Mouse (Mus musculus) heart, postnatal 25 days (tissue): ENCODE measurements around the gene Recql5. TPM values are rescaled to one million over a fixed set of nuclear protein-coding genes. Genes with fewer than 3 reads are reported as not detected.

ENCODE experiments used
- DNase-seq: peaks from one replicate; pipeline ENCODE4 v3.0.0; 2022; ENCODE audit warnings: low spot score
- intact Hi-C: fragments of 180-260 bp; cut with DNase I; formaldehyde crosslinking; loops from one replicate; pipeline ENCODE4 v1.15.1; 2025
- total RNA-seq, 2 experiments: library from RNA; stranded (reverse); gene quantifications; 2 replicates each; pipeline ENCODE4 v1.2.3; 2021

Recql5 gene
- 1 to 10 TPM; 7.3 to 8.8 TPM for total RNA-seq

DNA sequence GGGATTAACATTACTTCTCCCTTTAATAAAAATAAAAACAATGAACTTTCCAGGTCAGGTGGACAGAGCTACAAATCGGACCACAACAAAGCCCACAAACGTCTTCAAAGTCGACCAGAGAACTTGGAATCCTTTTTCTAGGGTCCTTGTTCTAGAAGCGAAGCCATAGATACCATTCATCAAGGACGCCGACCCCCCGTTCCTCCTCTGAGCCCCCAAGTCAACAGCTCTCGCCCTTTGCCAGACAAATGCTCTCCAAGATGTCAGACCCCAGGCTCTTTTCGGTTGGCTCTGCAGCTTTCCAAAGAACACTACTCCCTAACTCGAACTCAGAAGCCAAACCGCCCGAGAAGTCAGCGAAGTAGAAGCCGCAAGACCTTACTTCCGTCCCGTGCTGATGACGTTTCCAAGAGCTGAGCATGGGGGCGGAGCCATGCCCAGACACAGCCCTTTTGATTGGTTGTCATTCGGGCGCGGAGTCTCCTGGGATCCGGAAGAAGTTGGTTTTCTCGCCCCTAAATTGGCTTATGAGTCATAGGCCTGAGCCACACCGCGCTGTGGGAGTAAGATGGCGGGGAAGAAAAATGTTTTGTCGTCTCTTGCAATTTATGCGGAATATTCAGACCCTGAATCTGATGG, at the start of gene Recql5, which contains the start of gene Sap30bp:
Recql5 (minus strand) TSS at position 370 of the 639 bp plus-strand sequence.
Sap30bp (plus strand) TSS at position 175 of the 639 bp plus-strand sequence.
- intact Hi-C loops, result no loop called here
- DNase-seq, result peak; percentile 92

DNA sequence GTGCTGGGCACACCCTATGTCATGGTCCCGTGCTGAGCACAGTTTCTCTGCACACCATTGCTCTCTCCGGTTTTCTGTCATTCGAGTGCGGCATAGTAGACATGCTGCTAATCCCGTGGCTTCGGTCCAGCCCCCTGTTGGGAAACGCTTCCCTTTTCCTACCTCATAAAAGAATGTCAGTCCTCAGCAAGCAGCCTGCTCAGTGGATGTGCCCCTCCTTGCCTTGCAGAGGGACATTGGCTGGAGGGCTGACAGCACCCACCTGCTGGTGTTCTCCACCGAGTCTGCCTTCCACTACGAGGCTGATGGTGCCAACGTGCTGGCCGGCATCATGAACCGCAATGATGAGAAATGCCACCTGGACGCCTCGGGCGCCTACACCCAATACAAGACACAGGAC, 49.2 kb upstream of the Recql5 start:
- intact Hi-C loops, result no loop called here
- no peak for DNase-seq

GRCm38 (mm10) chr11:115975544-115975943, 42.3 kb upstream of the Recql5 start:
- intact Hi-C loops, result no loop called here
- DNase-seq, result no peak

- intact Hi-C loops, result no loop called here
- DNase-seq, result no peak
These were observed 41.8 kb upstream of the Recql5 start for GRCm38 (mm10) chr11:115975083-115975420.

DNA sequence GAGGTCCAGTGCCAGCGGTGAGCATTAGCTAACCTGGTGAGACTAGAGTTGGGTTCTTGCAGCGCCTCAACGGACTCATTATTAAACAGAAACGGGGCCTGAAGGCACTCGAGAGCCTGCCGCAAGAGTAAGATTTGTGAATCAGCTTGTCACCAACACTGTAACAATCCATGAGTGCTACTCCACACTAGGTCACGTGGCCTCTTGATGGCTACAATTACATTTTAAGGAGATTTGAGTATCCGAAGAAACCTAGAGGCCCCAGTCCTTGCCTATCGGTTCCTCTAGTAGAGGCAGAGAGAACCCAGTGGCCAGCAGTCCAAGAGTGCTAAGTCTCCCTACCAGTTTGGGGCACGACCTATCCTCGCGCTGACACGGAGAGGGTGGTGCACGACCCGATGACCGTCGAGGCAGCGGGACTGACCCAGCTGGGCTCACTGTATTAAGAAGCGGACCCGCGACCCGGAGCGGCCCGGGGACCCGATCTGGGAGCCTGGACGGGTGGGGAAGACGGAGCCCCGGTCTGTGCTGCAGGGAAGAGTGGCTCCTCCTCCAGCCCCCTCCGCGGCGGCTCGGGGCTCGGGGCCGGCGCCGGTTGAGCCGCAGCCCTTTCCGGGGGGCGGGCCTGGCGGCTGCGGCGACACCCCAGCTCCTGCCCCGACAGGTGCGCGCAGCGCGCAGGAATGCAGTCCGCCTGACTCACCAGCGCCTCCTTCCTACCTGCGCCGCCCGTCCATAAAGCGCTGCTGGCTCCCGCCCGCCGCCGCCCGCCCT, 41.2 kb upstream of the Recql5 start, which contains the start of gene Itgb4:
Itgb4 (plus strand) TSS at position 401 of the 774 bp plus-strand sequence.
- intact Hi-C loops, result no loop called here
- no peak for DNase-seq

DNA sequence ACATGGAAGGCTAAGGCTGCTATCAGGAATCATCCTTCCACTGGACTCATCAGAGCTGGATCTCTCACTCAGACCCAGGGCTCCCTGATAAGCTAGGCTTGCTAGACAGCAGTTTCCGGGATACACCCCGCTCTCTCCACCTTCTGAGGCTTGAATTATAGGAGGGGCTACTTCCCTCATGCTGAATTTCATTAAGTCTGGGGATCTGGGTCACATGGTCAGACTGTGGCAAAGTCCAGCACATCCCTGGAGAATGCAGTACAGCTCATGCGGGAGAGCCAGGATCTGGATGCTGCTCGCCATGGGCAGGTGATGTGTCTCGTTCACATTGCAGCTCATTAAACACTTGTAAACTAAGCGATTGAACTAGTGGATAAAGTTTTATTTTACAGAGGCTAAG, 37.7 kb upstream of the Recql5 start:
- intact Hi-C loops, result no loop called here
- no peak for DNase-seq

GRCm38 (mm10) chr11:115970006-115970673, 36.9 kb upstream of the Recql5 start:
- intact Hi-C loops, result no loop called here

DNA sequence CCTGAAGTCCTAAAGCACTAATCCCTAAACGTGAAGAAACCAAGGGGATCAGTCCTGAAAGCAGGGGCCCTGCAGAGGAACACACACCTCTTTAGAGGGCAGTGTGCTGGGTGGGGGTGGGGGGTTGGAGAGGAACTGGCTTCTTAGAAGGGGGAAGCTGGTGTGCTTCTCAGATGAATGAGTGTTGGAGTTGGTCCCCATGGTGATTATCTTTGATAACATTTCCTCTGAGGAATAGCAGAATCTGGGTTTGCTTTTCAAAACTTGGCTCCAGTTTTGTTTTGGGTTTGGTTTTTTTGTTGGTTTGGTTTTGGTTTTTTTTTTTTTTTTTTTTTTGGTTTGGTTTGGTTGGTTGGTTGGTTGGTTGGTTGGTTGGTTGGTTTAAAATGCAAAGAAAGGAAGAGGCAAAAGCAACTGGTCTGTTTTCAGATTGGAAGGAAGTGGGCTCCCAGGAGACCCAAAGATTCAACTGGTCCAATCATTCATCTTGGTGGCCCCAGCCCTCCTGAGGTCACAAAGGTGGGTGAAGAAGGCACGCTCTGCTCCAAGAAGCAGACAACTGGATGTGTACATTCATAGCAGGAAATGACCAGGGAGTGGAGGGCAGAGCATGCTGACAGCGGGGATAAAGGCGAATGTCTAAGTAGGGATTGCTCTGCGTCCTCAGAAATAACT, 35.6 kb upstream of the Recql5 start:
- no peak for DNase-seq

More at GRCm38 (mm10) chr11:115970006-115970673, 36.9 kb upstream of the Recql5 start:
- DNase-seq, result no peak

GRCm38 (mm10) chr11:115964977-115965604, 31.8 kb upstream of the Recql5 start:
- DNase-seq, result peak; percentile 61
- intact Hi-C loops, result no loop called here

More for the DNA sequence above, 35.6 kb upstream of the Recql5 start:
- intact Hi-C loops, result no loop called here

GRCm38 (mm10) chr11:115962651-115963412, 29.6 kb upstream of the Recql5 start:
- DNase-seq, result no peak
- intact Hi-C loops, result no loop called here

DNA sequence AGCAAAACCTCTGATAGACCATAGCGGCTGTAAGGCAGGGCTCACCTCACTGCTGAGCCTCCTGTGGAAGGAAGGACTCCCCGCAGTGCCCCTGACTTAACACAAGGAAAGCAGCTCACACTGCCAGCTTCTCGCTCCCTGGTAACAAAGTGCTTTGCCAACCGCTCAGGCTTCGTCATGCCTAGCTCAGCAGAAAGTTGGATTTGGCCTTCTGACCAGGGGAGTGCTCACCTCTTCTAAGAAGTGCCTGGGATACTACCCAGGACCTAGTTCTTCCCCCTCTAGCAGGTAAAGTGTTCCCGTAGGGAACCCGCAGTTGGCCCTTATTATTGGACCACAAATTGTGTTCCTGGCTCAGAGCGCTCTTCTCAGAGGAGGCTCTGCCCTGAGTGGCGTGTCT, 25.7 kb upstream of the Recql5 start:
- intact Hi-C loops, result no loop called here
- DNase-seq, result no peak

DNA sequence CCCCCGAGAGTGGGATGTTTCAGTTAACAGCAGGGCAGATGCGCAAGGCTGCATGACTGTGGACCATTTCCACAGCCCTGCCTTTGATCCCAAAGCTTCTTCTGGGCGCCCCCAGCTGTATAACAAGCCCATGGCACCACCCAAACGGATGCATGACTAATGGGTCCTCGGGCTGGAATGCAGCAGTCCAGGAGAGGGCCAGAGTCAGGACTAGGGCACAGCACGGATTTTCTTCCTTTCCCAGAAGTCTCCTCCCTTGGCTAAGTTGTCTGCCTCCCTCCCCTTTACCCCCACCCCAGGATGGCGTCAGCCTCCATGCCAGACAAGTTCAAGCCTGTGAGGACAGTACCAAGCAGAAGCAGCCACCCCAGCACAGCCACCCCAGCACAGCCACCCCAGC, 24.7 kb upstream of the Recql5 start:
- no peak for DNase-seq
- intact Hi-C loops, result no loop called here

- no peak for DNase-seq
- intact Hi-C loops, result no loop called here
These were observed 23.2 kb upstream of the Recql5 start for GRCm38 (mm10) chr11:115956453-115956852.

DNA sequence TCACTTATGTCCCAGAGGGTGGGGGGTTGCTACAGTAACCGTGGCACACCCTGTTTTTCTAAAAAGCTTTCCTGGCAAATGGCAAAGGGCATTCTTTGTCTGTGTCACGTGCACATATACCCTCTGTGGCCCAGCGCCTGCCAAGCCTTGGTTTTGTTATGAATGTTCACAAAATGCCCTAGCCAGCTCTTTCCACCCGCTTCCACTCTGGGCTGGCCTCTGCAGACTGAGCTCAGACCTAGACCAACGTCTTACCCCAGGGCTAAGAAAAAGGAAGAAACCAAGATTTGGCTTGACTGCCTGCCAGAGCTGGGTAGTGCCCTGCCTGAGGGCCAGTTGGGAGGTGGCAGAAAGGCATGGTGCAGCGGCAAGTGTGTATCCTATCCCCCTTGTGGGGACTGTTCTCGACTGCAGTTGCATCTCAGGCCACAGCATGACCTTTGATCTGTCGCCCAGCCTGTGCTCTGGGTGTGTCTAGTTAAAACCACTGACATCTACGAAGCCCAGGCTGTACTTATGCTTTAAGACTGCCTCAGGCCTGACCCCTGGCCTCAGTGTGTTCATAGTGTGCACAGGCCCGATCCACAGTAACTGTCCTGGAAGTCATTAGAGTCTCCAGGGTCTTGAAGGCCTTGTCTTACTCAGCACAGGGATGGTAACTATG, 22.1 kb upstream of the Recql5 start:
- DNase-seq, result no peak
- intact Hi-C loops, result no loop called here

DNA sequence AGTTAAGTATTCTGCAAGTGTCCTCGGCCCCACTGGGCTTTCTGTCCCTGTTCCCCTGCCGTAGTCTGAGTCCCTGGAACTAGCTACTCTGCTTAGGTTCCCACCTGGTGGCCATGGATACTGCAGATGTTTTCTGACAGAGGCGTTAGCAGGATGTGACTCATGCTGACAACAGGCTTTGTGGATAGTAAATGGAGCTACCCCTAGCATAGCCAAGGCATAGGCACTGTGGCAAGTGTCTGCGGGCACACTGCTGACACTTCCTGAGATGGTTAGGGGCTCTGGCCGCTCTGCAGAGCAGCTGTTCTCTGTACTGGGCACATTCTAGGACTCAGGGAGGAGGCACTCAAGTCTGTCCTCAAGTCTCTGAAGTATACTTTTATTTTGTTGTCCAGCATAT, 21.4 kb upstream of the Recql5 start:
- no peak for DNase-seq
- intact Hi-C loops, result no loop called here

DNA sequence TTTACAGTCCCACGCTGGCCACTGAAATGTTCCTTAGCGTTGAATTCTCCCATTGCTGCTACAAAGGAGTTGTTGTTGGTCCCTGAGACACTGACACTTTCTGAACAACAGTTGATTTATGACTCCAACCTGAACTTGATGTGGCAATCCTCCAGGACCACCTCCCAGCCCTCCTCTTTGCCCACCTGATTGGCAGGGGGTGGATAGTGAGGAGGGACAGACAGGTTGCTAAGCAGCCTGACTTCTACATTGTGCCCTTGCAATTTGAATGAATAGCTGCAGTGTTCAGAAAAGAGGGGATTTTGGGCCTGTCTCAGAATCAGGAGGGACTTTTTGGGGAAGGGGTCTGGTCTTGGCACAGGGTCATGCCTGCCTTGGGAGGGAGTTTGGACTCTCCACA, 17.4 kb upstream of the Recql5 start:
- intact Hi-C loops, result no loop called here
- DNase-seq, result no peak

GRCm38 (mm10) chr11:115948316-115948715, 15.0 kb upstream of the Recql5 start:
- intact Hi-C loops, result no loop called here
- DNase-seq, result no peak

DNA sequence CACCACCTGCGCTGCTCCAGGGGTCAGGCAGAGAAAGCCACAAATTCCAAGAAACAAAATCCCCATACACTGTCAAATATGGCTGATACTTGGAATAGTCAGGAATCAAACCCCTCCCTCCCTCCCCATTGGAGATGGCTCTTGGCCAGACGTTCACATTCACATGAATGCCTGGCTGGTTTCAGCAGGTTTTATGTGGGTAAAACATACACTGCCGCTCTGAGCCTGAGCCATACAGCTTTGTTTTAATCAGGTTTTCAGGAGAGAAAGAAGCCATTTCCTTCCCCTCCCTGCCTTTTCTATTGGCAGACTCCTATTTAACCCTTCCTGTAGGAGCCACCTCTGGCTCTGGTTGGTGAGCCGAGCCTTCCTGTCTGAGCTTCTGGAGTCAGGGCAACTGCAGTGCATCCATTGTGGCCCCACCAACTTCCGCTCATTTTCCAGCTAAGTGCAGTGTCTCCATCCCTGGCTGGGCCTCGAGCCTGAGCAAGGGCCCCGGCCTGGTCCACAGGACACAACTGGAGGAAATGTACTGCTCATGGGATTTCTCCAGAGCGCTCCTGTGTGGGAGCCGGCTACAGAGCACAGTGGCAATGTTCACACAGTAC, 13.0 kb upstream of the Recql5 start:
- intact Hi-C loops, result no loop called here
- no peak for DNase-seq
